In genomic region chr9:78463337-78463736, GRCm38 (mm10) we compare ENCODE assay signal across 32 mouse cellular contexts. TPM values are rescaled to one million over a fixed set of nuclear protein-coding genes. Genes with fewer than 3 reads are reported as not detected.
DNase-seq lines count a peak whose midpoint lies in the region; ATAC-seq and TF ChIP-seq lines count a peak whose summit lies in the region.
"Had no signal": no experiment of that assay in that cellular context is flagged by ENCODE, and none has a peak within 500 bp of the region (broad histone marks: within the 10 kb centered on the region; RNA-seq: fewer than 3 reads in every experiment).

No protein-coding gene starts in this region.

- peaks cover 71% of the 10 kb centered on the region for H3K36me3 ChIP-seq in liver, postnatal 0 days (replicated peaks; ENCODE audit: insufficient read depth, low read length)
- H3K36me3 ChIP-seq in liver, embryonic 12.5 days = peaks cover 99% of the 10 kb centered on the region
- H3K36me3 ChIP-seq in stomach, postnatal 0 days (ENCODE audit: control insufficient read depth, insufficient read depth, low read length) = peaks cover 14% of the 10 kb centered on the region
- peaks cover 15% of the 10 kb centered on the region; the same call in 1 of the 2 replicates for H3K36me3 ChIP-seq in intestine, embryonic 15.5 days

- WGBS in liver, postnatal 0 days (ENCODE audit: insufficient replicate concordance) = 62% methylated on average over 4 of the region's 4 CpGs
- WGBS in liver, embryonic 12.5 days (ENCODE audit: insufficient replicate concordance) = 72% methylated on average over 4 of the region's 4 CpGs
- 88% methylated on average over 4 of the region's 4 CpGs for WGBS in stomach, postnatal 0 days
- WGBS in intestine, embryonic 15.5 days = 89% methylated on average over 4 of the region's 4 CpGs

- H3K4me3 ChIP-seq in liver, postnatal 0 days (ENCODE audit: low read depth, low read length) = no peak overlapping the region
- no peak overlapping the region for H3K4me3 ChIP-seq in liver, embryonic 12.5 days
- no peak overlapping the region for H3K4me3 ChIP-seq in stomach, postnatal 0 days (ENCODE audit: low read depth, low read length)
- H3K4me3 ChIP-seq in intestine, embryonic 15.5 days (replicated peaks) = no peak overlapping the region
- H3K4me3 ChIP-seq: embryonic facial prominence, embryonic 10.5 days; embryonic facial prominence, embryonic 13.5 days; erythroblast, embryonic 14.5 days; forebrain, embryonic 12.5 days; gastrocnemius, adult 2 months; heart, embryonic 12.5 days; heart, embryonic 15.5 days; hindbrain, embryonic 10.5 days; hindbrain, embryonic 13.5 days had no signal

- no peak for ATAC-seq in liver, postnatal 0 days
- ATAC-seq in liver, embryonic 12.5 days = no peak
- peak; percentile 63; the same call in 1 of the 2 replicates for ATAC-seq in common myeloid progenitor, adult 5-6 weeks (replicated peaks; ENCODE audit: low read depth, poor library complexity, severe bottlenecking)
- ATAC-seq in megakaryocyte, adult 5-6 weeks (ENCODE audit: poor library complexity, severe bottlenecking) = peak; percentile 98
- ATAC-seq in stomach, postnatal 0 days (ENCODE audit: low FRiP score, low TSS enrichment) = no peak
- no peak for ATAC-seq in intestine, embryonic 15.5 days
- ATAC-seq: activated CD4-positive, CD25-positive, alpha-beta regulatory T cell, adult 4 months; CD4-positive, CD25-positive, alpha-beta regulatory T cell, adult 4 months; forebrain, postnatal 0 days; hindbrain, embryonic 16.5 days had no signal

- H3K4me2 ChIP-seq in liver, postnatal 0 days (ENCODE audit: low read depth, low read length) = no peak overlapping the region
- no peak overlapping the region for H3K4me2 ChIP-seq in liver, embryonic 12.5 days
- H3K4me2 ChIP-seq in stomach, postnatal 0 days (replicated peaks; ENCODE audit: low read depth) = no peak overlapping the region
- no peak overlapping the region for H3K4me2 ChIP-seq in intestine, embryonic 15.5 days (replicated peaks)
- H3K4me2 ChIP-seq: embryonic facial prominence, embryonic 13.5 days; forebrain, embryonic 12.5 days; heart, embryonic 12.5 days; heart, embryonic 15.5 days; hindbrain, embryonic 13.5 days had no signal

- H3K27me3 ChIP-seq in liver, postnatal 0 days (ENCODE audit: insufficient read depth, low read length) = no peaks in the 10 kb centered on the region
- no peaks in the 10 kb centered on the region for H3K27me3 ChIP-seq in liver, embryonic 12.5 days (replicated peaks)
- H3K27me3 ChIP-seq in stomach, postnatal 0 days (ENCODE audit: control insufficient read depth, insufficient read depth, low read length) = no peaks in the 10 kb centered on the region
- no peaks in the 10 kb centered on the region for H3K27me3 ChIP-seq in intestine, embryonic 15.5 days (replicated peaks)
- H3K27me3 ChIP-seq: embryonic facial prominence, embryonic 13.5 days; forebrain, embryonic 12.5 days; heart, embryonic 12.5 days; heart, embryonic 15.5 days; hindbrain, embryonic 13.5 days had no signal

- H3K9me3 ChIP-seq in liver, postnatal 0 days (ENCODE audit: low read length) = no peaks in the 10 kb centered on the region
- no peaks in the 10 kb centered on the region for H3K9me3 ChIP-seq in liver, embryonic 12.5 days (replicated peaks)
- H3K9me3 ChIP-seq in stomach, postnatal 0 days (ENCODE audit: control insufficient read depth, low read length) = no peaks in the 10 kb centered on the region
- no peaks in the 10 kb centered on the region for H3K9me3 ChIP-seq in intestine, embryonic 15.5 days
- H3K9me3 ChIP-seq: embryonic facial prominence, embryonic 10.5 days; embryonic facial prominence, embryonic 13.5 days; forebrain, embryonic 12.5 days; heart, embryonic 12.5 days; heart, embryonic 15.5 days; hindbrain, embryonic 10.5 days; hindbrain, embryonic 13.5 days had no signal

- DNase-seq in liver, postnatal 0 days = no peak
- DNase-seq in ovary, postnatal 10 days (ENCODE audit: low spot score) = no peak
- no peak for DNase-seq in yolk sac, embryonic 10.5 days (ENCODE audit: low spot score)
- no peak for DNase-seq in stomach, postnatal 0 days (ENCODE audit: low spot score)
- DNase-seq: adrenal gland, adult 8-10 months; adrenal gland, postnatal 25 days; cerebellum, adult 18-20 months; cerebellum, adult 9-10 months; cerebellum, postnatal 25 days; embryo, embryonic 11 days; forebrain, postnatal 0 days; gastrocnemius, adult 2 months; gastrocnemius, postnatal 14 days; heart, adult 18-20 months; heart, postnatal 10 days; heart, postnatal 36 days had no signal

- H3K9ac ChIP-seq in liver, postnatal 0 days (replicated peaks) = no peak overlapping the region
- no peak overlapping the region for H3K9ac ChIP-seq in liver, embryonic 12.5 days
- H3K9ac ChIP-seq in stomach, postnatal 0 days (ENCODE audit: low read length) = no peak overlapping the region
- no peak overlapping the region for H3K9ac ChIP-seq in intestine, embryonic 15.5 days
- H3K9ac ChIP-seq: embryonic facial prominence, embryonic 13.5 days; forebrain, embryonic 12.5 days; forebrain, postnatal 0 days; heart, embryonic 12.5 days; heart, embryonic 15.5 days; hindbrain, embryonic 13.5 days had no signal

- TF ChIP-seq CTCF in liver, postnatal 0 days (IDR thresholded peaks at IDR 0.05; ENCODE audit: low read depth) = no peak
- TF ChIP-seq CTCF in stomach, postnatal 0 days (IDR thresholded peaks at IDR 0.05; ENCODE audit: low read depth) = no peak

- H3K4me1 ChIP-seq in liver, postnatal 0 days (ENCODE audit: insufficient read depth) = no peaks in the 10 kb centered on the region
- no peaks in the 10 kb centered on the region for H3K4me1 ChIP-seq in liver, embryonic 12.5 days
- no peaks in the 10 kb centered on the region for H3K4me1 ChIP-seq in stomach, postnatal 0 days (replicated peaks; ENCODE audit: control insufficient read depth, insufficient read depth)
- H3K4me1 ChIP-seq in intestine, embryonic 15.5 days (replicated peaks) = no peaks in the 10 kb centered on the region
- H3K4me1 ChIP-seq: embryonic facial prominence, embryonic 10.5 days; embryonic facial prominence, embryonic 13.5 days; forebrain, embryonic 12.5 days; heart, embryonic 12.5 days; heart, embryonic 15.5 days; hindbrain, embryonic 10.5 days; hindbrain, embryonic 13.5 days had no signal

- 0 out of 2 replicates have a peak overlapping the region, but pooled peaks have one; percentile 22 for H3K27ac ChIP-seq in liver, postnatal 0 days (ENCODE audit: low read depth)
- H3K27ac ChIP-seq in liver, embryonic 12.5 days = no peak overlapping the region
- no peak overlapping the region for H3K27ac ChIP-seq in stomach, postnatal 0 days (replicated peaks)
- H3K27ac ChIP-seq in intestine, embryonic 15.5 days = no peak overlapping the region
- H3K27ac ChIP-seq: embryonic facial prominence, embryonic 10.5 days; embryonic facial prominence, embryonic 13.5 days; forebrain, embryonic 12.5 days; gastrocnemius, adult 2 months; heart, embryonic 15.5 days; hindbrain, embryonic 10.5 days; hindbrain, embryonic 13.5 days had no signal

- TF ChIP-seq EP300 in liver, postnatal 0 days (IDR thresholded peaks at IDR 0.05; ENCODE audit: low read depth) = no peak
- TF ChIP-seq EP300 in stomach, postnatal 0 days (optimal IDR thresholded peaks at IDR 0.05) = no peak

RNA-seq across cellular contexts. Expression of gene Gm17324, which starts 14.8 kb away (rescaled TPM):
- polyA plus RNA-seq in liver, postnatal 0 days (2015; fragmentation: Nextera tagmentation; extraction: Ambion mirVana) = 0.70 and 0.75 TPM in 2 replicates
- polyA plus RNA-seq in liver, embryonic 12.5 days (2016; fragmentation: Nextera tagmentation; extraction: Ambion mirVana) = 1.0 and 1.1 TPM in 2 replicates
- 0.41 TPM in 1 of 2 replicates, not detected in the other for total RNA-seq in common myeloid progenitor, adult 5-6 weeks (2017)
- total RNA-seq in megakaryocyte, adult 5-6 weeks (2015) = not detected in 2 replicates
- total RNA-seq in megakaryocyte, adult 5-6 weeks (2017) = not detected in 2 replicates
- 0.72 and 1.1 TPM in 2 replicates for polyA plus RNA-seq in stomach, postnatal 0 days (2015; fragmentation: Nextera tagmentation; extraction: Ambion mirVana)
- 0.32 and 0.64 TPM in 2 replicates for polyA plus RNA-seq in intestine, embryonic 15.5 days (2015; fragmentation: Nextera tagmentation; extraction: Ambion mirVana)
- total RNA-seq: adrenal gland, postnatal 25 days; gastrocnemius, adult 2 months; gastrocnemius, postnatal 14 days; heart, adult 18-20 months; heart, postnatal 10 days; heart, postnatal 36 days had no signal
- polyA plus RNA-seq: activated CD4-positive, CD25-positive, alpha-beta regulatory T cell, adult 4 months; C2C12 had no signal

RNA-seq across cellular contexts. Expression of gene Mto1, which starts 15.3 kb away (rescaled TPM):
- 10.9 and 11.5 TPM in 2 replicates for polyA plus RNA-seq in liver, postnatal 0 days (2015; fragmentation: Nextera tagmentation; extraction: Ambion mirVana)
- polyA plus RNA-seq in liver, embryonic 12.5 days (2016; fragmentation: Nextera tagmentation; extraction: Ambion mirVana) = 29.3 and 33.3 TPM in 2 replicates
- 28.3 and 49.4 TPM in 2 replicates for total RNA-seq in common myeloid progenitor, adult 5-6 weeks (2017)
- total RNA-seq in megakaryocyte, adult 5-6 weeks (2015) = 21.1 and 22.3 TPM in 2 replicates
- 26.4 and 28.9 TPM in 2 replicates for total RNA-seq in megakaryocyte, adult 5-6 weeks (2017)
- 11.7 and 12.1 TPM in 2 replicates for polyA plus RNA-seq in stomach, postnatal 0 days (2015; fragmentation: Nextera tagmentation; extraction: Ambion mirVana)
- 24.2 and 24.6 TPM in 2 replicates for polyA plus RNA-seq in intestine, embryonic 15.5 days (2015; fragmentation: Nextera tagmentation; extraction: Ambion mirVana)

RNA-seq across cellular contexts. Expression of gene Cgas, which starts 20.3 kb away (rescaled TPM):
- 0.85 and 0.92 TPM in 2 replicates for polyA plus RNA-seq in liver, postnatal 0 days (2015; fragmentation: Nextera tagmentation; extraction: Ambion mirVana)
- polyA plus RNA-seq in liver, embryonic 12.5 days (2016; fragmentation: Nextera tagmentation; extraction: Ambion mirVana) = 1.4 and 1.5 TPM in 2 replicates
- 19.8 and 22.1 TPM in 2 replicates for total RNA-seq in common myeloid progenitor, adult 5-6 weeks (2017)
- total RNA-seq in megakaryocyte, adult 5-6 weeks (2015) = 18.4 and 21.4 TPM in 2 replicates
- 12.1 and 14.5 TPM in 2 replicates for total RNA-seq in megakaryocyte, adult 5-6 weeks (2017)
- polyA plus RNA-seq in stomach, postnatal 0 days (2015; fragmentation: Nextera tagmentation; extraction: Ambion mirVana) = 1.4 and 1.6 TPM in 2 replicates
- 2.3 and 2.4 TPM in 2 replicates for polyA plus RNA-seq in intestine, embryonic 15.5 days (2015; fragmentation: Nextera tagmentation; extraction: Ambion mirVana)

RNA-seq across cellular contexts. Expression of gene Eef1a1, which starts 25.6 kb away (rescaled TPM):
- polyA plus RNA-seq in liver, postnatal 0 days (2015; fragmentation: Nextera tagmentation; extraction: Ambion mirVana) = 1,946 and 1,972 TPM in 2 replicates
- polyA plus RNA-seq in liver, embryonic 12.5 days (2016; fragmentation: Nextera tagmentation; extraction: Ambion mirVana) = 2,705 and 2,706 TPM in 2 replicates
- total RNA-seq in common myeloid progenitor, adult 5-6 weeks (2017) = 14,048 and 16,425 TPM in 2 replicates
- 11,658 and 12,645 TPM in 2 replicates for total RNA-seq in megakaryocyte, adult 5-6 weeks (2015)
- 9,740 and 9,937 TPM in 2 replicates for total RNA-seq in megakaryocyte, adult 5-6 weeks (2017)
- 2,673 and 2,818 TPM in 2 replicates for polyA plus RNA-seq in stomach, postnatal 0 days (2015; fragmentation: Nextera tagmentation; extraction: Ambion mirVana)
- polyA plus RNA-seq in intestine, embryonic 15.5 days (2015; fragmentation: Nextera tagmentation; extraction: Ambion mirVana) = 4,456 and 4,538 TPM in 2 replicates

Comparison
In these comparisons a context has a peak if more than half of its experiments do, and no peak if none do; other contexts are left out.
1. ATAC-seq: peak in common myeloid progenitor, adult 5-6 weeks (single experiment) and megakaryocyte, adult 5-6 weeks (single experiment); none in liver, postnatal 0 days (single experiment), liver, embryonic 12.5 days (single experiment), stomach, postnatal 0 days (single experiment) and intestine, embryonic 15.5 days (single experiment).